Mouse (Mus musculus) limb, embryonic 13.5 days (tissue): ENCODE measurements around the gene Pax9. TPM values are rescaled to one million over a fixed set of nuclear protein-coding genes. Genes with fewer than 3 reads are reported as not detected.

Source experiments
- ATAC-seq: fragments of 200-750 bp; cut with Nextera tagmentation; 2 replicates; pipeline ENCODE4 v1.8.0; 2017; ENCODE audit warnings: low read depth, moderate number of reproducible peaks, moderate TSS enrichment; ENCODE audit not compliant: low FRiP score
- H3K27ac ChIP-seq: fragments of 300-500 bp; sonication (generic); 2 replicates; pipeline ENCODE4 v1.5.1; 2015; ENCODE audit warnings: inconsistent platforms, mild to moderate bottlenecking, moderate library complexity
- H3K27me3 ChIP-seq: fragments of 300-500 bp; sonication (generic); 2 replicates; pipeline ENCODE4 v1.6.1; 2015; ENCODE audit warnings: mild to moderate bottlenecking, inconsistent platforms
- H3K36me3 ChIP-seq: fragments of 300-500 bp; sonication (generic); 2 replicates; pipeline ENCODE4 v1.6.1; 2015; ENCODE audit warnings: inconsistent platforms, mild to moderate bottlenecking, moderate library complexity
- H3K4me1 ChIP-seq: fragments of 300-500 bp; sonication (generic); 2 replicates; pipeline ENCODE4 v1.6.1; 2015; ENCODE audit warnings: inconsistent platforms
- H3K4me2 ChIP-seq: fragments of 300-500 bp; sonication (generic); replicated peaks from 2 replicates; pipeline ENCODE4 v1.6.1; 2015; ENCODE audit warnings: inconsistent platforms, mild to moderate bottlenecking, moderate library complexity
- H3K4me3 ChIP-seq: fragments of 300-500 bp; sonication (generic); 2 replicates; pipeline ENCODE4 v1.5.1; 2015; ENCODE audit warnings: moderate library complexity, mild to moderate bottlenecking, inconsistent platforms
- H3K9ac ChIP-seq: fragments of 300-500 bp; sonication (generic); 2 replicates; pipeline ENCODE4 v1.6.1; 2015; ENCODE audit warnings: mild to moderate bottlenecking, inconsistent platforms
- H3K9me3 ChIP-seq: fragments of 300-500 bp; sonication (generic); 2 replicates; pipeline ENCODE4 v1.6.1; 2016; ENCODE audit warnings: inconsistent platforms
- WGBS: fragments of 180-500 bp; shearing (Covaris S2); methylation state at CpG from one replicate; pipeline ENCODE4 v1.1.7; 2015; 5-methylcytosine and 5-hydroxymethylcytosine counted together
- polyA plus RNA-seq: library from polyadenylated mRNA; unstranded; fragments of >200 nt; fragmentation: Nextera tagmentation; extraction: Ambion mirVana; gene quantifications from 2 replicates; pipeline ENCODE4 v1.2.1, GENCODE M21; 2015

Gene Pax9
- polyA plus RNA-seq, 1 experiment from 2014 or later = 7.2 TPM

DNA sequence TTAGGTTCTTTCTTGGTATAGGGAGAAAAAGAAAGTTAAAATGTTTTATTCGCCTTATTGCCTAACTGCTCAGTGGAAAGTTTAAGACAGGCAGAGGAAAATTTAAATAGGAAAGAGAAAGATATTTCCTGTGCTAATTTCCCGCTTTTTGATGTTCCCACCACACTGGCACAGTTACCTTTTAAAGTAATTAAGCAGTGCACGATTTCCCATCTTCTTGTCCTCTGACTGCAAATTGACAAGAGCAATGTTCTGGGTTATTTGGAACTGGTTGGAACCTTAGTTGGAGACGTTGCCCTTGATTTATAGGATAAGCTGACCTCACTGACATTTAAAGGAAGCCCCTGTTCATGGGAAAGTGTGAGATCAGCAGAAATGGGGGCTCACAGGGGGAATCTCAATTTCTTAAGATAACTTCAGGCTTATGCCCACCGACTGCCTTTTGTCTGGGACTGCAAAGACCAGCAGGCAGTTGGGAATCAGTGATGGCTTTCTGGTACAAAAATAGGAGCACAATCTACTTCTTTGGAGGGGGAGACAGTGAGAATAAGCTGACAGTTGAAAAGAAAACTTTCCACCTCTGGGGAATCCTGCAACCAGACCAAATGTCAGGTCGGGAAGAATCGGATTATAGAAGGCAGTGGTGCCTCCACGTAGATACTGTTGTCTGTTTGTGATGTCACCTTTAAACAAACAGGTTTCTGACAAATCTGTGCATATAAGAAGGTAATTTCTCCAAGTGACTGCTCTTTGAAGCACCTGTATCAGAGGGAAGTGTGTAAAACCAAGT lies 6.8 kb downstream of the Pax9 start:
- peaks cover 41% of the 10 kb centered on the region for H3K4me1 ChIP-seq
- no peaks in the 10 kb centered on the region for H3K36me3 ChIP-seq
- peak overlapping the region; percentile 47 for H3K4me3 ChIP-seq
- peak overlapping the region; percentile 68 for H3K4me2 ChIP-seq
- 6% methylated on average over 8 of the region's 8 CpGs for WGBS
- H3K9ac ChIP-seq = peak overlapping the region; percentile 65; the same call in 1 of the 2 replicates
- H3K9me3 ChIP-seq = no peaks in the 10 kb centered on the region
- H3K27ac ChIP-seq = no peak overlapping the region
- ATAC-seq = no peak
- peaks cover 84% of the 10 kb centered on the region for H3K27me3 ChIP-seq

DNA sequence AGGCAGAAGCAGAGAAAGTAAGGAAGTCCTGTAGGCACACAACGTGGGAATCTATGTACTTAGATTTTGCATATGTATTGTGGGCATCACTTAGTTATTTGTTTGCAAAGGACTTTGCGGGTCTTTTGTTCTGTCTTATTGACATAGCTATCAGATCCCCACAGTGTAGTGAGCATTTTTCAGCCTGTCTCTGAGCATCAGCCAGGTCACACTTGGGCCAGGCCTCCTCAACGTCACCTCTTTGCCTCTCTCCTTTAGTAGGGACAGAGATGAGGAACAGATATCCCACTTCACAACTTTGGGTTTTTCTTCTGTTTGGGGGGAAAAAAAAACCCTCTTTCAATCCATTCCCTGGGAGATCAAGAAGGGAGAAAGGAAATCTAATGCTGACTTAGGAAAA lies 7.8 kb downstream of the Pax9 start:
- H3K9ac ChIP-seq = no peak overlapping the region
- no peaks in the 10 kb centered on the region for H3K9me3 ChIP-seq
- peaks cover 75% of the 10 kb centered on the region for H3K27me3 ChIP-seq
- no peak overlapping the region for H3K27ac ChIP-seq
- H3K4me2 ChIP-seq = peak overlapping the region; percentile 56
- WGBS = 28% methylated on average over 3 of the region's 3 CpGs
- H3K36me3 ChIP-seq = no peaks in the 10 kb centered on the region
- ATAC-seq = no peak
- peak overlapping the region; percentile 31 for H3K4me3 ChIP-seq
- peaks cover 41% of the 10 kb centered on the region for H3K4me1 ChIP-seq

DNA sequence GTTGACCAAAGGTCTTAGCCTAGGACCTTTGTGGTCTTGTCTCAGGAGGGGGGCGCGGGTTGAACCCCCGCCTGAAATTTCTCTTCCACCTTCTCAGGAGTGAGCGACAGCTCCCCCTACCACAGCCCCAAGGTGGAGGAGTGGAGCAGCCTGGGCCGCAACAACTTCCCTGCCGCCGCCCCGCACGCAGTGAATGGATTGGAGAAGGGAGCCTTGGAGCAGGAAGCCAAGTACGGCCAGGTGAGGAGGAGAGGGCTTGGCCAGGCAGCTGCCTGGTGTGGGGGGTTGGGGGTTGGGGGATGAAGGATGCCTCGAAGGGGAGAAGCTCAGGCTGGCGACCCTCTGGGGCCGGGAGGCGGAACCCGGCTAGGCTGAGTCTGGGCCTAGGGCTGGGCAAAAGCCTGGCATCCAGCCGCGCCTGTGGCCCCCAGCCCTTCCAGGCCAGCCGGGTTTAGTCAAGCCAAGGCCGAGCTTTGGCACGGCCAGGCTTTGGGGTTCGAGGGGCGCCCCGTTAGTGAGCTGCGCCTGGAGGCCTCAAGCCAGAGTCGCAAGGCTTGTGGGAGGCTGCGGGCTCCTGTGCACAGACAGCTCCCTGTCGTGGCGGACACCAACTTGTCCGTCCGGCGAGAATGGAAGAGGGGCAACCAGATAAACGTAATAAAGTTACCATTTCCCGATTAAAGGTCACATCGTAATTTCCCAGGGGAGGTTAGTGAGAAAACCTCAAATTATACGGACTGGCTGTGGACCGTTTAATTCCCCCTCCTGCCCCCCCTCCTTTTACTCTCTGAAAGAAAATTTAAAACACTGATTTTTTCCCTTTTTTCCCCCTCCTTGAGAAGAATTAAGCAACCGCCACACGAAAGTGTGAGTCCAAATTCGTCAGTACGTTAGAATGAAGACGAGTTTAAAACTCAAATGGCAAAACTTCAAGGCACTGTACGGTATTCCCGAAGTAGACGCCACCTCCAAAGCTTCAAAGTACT lies 8.6 kb downstream of the Pax9 start:
- no peak for ATAC-seq
- WGBS = 7% methylated on average over 44 of the region's 44 CpGs
- peaks cover 34% of the 10 kb centered on the region for H3K4me1 ChIP-seq
- peak overlapping the region; percentile 56 for H3K4me2 ChIP-seq
- peak overlapping the region; percentile 59 for H3K9ac ChIP-seq
- H3K9me3 ChIP-seq = no peaks in the 10 kb centered on the region
- no peaks in the 10 kb centered on the region for H3K36me3 ChIP-seq
- H3K27me3 ChIP-seq = peaks cover 71% of the 10 kb centered on the region
- peak overlapping the region; percentile 31 for H3K4me3 ChIP-seq
- no peak overlapping the region for H3K27ac ChIP-seq

GRCm38 (mm10) chr12:56701004-56701403 lies 9.4 kb downstream of the Pax9 start:
- Histone ChIP-seq H3K36me3 (no peaks in the 10 kb centered on the region), H3K4me1 (peaks cover 26% of the 10 kb centered on the region), H3K4me2 (no peak overlapping the region), H3K27me3 (peaks cover 64% of the 10 kb centered on the region), H3K9ac (no peak overlapping the region), H3K9me3 (no peaks in the 10 kb centered on the region), H3K27ac (no peak overlapping the region), H3K4me3 (no peak overlapping the region)
- 10% methylated on average over 6 of the region's 6 CpGs for WGBS
- no peak for ATAC-seq

DNA sequence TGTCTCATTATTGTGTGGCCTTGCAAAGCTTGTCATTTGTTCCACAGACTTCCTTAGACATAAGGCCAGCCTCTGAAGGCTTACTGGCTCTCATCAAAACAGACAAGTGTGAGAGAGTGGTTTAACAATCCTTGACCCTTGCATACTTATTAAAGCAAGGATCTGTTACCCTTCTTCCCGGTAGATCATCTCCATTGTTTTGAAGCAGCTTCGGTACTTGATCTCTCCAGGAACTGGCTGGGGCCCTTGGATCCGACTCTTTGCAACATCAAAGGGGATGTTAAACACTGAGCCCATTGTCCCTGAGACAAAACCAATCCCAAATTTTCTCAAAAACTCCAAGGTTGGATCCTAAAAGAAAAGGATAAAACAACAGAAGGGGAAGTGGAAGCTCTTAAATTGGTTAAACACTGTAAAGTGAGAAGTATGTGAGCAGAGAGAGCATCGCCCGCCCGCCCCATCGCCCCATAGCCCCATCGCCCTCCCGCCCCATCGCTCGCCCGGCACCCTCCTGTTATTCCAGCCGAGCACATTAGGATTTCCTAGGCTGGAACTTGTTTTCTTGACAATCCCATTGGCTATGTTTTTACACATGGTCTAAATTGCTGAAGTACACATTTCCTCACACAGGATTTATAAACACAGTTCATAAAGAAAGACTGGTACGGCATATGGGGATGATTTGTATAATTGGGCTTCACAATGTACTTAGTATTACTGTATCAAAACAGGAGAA lies 26.6 kb downstream of the Pax9 start:
- Histone ChIP-seq H3K4me1 (peaks cover 26% of the 10 kb centered on the region), H3K9ac (no peak overlapping the region), H3K4me3 (no peak overlapping the region), H3K27ac (no peak overlapping the region; the same call in 1 of the 2 replicates), H3K36me3 (no peaks in the 10 kb centered on the region), H3K9me3 (no peaks in the 10 kb centered on the region), H3K27me3 (peaks cover 35% of the 10 kb centered on the region), H3K4me2 (peak overlapping the region; percentile 36)
- WGBS = 5% methylated on average over 14 of the region's 14 CpGs
- peak; percentile 69 for ATAC-seq

GRCm38 (mm10) chr12:56718707-56719051 lies 27.1 kb downstream of the Pax9 start:
- Histone ChIP-seq H3K4me1 (peaks cover 26% of the 10 kb centered on the region), H3K27me3 (peaks cover 33% of the 10 kb centered on the region), H3K36me3 (no peaks in the 10 kb centered on the region), H3K9me3 (no peaks in the 10 kb centered on the region), H3K9ac (no peak overlapping the region), H3K4me2 (peak overlapping the region; percentile 36), H3K4me3 (no peak overlapping the region), H3K27ac (no peak overlapping the region; the same call in 1 of the 2 replicates)
- 10% methylated on average over 6 of the region's 6 CpGs for WGBS
- no peak; the same call in 1 of the 2 replicates for ATAC-seq

DNA sequence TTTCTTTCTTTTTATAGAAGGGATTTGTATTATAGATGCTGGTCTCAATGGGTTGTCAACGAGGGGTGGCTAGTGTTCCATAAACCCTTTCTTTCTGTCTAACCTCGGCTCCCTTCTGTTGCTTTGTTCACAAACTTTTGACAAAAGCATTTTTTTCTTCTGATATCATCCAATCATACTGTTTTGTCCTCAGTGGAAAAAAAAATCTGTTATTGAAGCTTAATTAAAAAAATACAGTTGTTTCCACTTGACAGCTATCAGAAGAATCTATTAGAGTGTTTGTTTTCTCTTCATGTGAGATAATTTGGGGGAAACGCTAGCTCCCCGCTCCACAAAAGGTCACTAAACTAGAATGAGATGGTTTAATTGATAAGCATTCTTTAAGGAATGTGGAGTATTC lies 36.1 kb downstream of the Pax9 start:
- H3K27me3 ChIP-seq = no peaks in the 10 kb centered on the region
- H3K36me3 ChIP-seq = no peaks in the 10 kb centered on the region
- H3K27ac ChIP-seq = no peak overlapping the region
- no peaks in the 10 kb centered on the region for H3K9me3 ChIP-seq
- H3K4me1 ChIP-seq = no peaks in the 10 kb centered on the region
- 67% methylated on average over 4 of the region's 4 CpGs for WGBS
- ATAC-seq = no peak
- no peak overlapping the region for H3K4me3 ChIP-seq
- H3K9ac ChIP-seq = no peak overlapping the region
- H3K4me2 ChIP-seq = no peak overlapping the region

GRCm38 (mm10) chr12:56737104-56737503 lies 45.5 kb downstream of the Pax9 start:
- no peaks in the 10 kb centered on the region for H3K36me3 ChIP-seq
- WGBS = 92% methylated on average over 4 of the region's 4 CpGs

More at GRCm38 (mm10) chr12:56737104-56737503, 45.5 kb downstream of the Pax9 start:
- H3K9ac ChIP-seq = no peak overlapping the region
- no peak overlapping the region for H3K27ac ChIP-seq
- peaks cover 3% of the 10 kb centered on the region; the same call in 1 of the 2 replicates for H3K27me3 ChIP-seq
- H3K4me1 ChIP-seq = no peaks in the 10 kb centered on the region
- no peak overlapping the region for H3K4me3 ChIP-seq
- H3K4me2 ChIP-seq = no peak overlapping the region
- no peak for ATAC-seq
- H3K9me3 ChIP-seq = no peaks in the 10 kb centered on the region

Other genes starting within 250 kb of the Pax9 start
- gene Nkx2-1, start 154.9 kb upstream of the Pax9 start, polyA plus RNA-seq = 0.08 TPM in 1 of 2 replicates, not detected in the other
- gene Nkx2-9, start 78.5 kb upstream of the Pax9 start, polyA plus RNA-seq = not detected in 2 replicates